Mouse (Mus musculus): ENCODE results near the gene Sparc. TPM values are rescaled to one million over a fixed set of nuclear protein-coding genes. Genes with fewer than 3 reads are reported as not detected.

The Sparc gene
- total RNA-seq (2021): 100 to 1,000 TPM; 522 to 533 TPM
- long read RNA-seq, experiment 1, transcript Sparc-203 (4 exons, 909 nt): minor isoform, 20 of 454 reads
- long read RNA-seq, experiment 1, transcript Sparc-205 (5 exons, 741 nt): minor isoform, 91 of 454 reads
- long read RNA-seq, experiment 1, transcript Sparc-201 (10 exons, 2,300 nt): major isoform, 162 of 454 reads
- long read RNA-seq, experiment 1, transcript Sparc-202 (10 exons, 2,115 nt): minor isoform, 41 of 454 reads
- long read RNA-seq, experiment 1, partial matches to known transcripts: 97 of 454 reads
- long read RNA-seq, experiment 1, other reads (novel, unspliced or antisense): 42 of 454 reads
- long read RNA-seq, experiment 2, transcript Sparc-203 (4 exons, 909 nt): minor isoform, 12 of 603 reads
- long read RNA-seq, experiment 2, transcript Sparc-205 (5 exons, 741 nt): minor isoform, 93 of 603 reads
- long read RNA-seq, experiment 2, transcript Sparc-201 (10 exons, 2,300 nt): major isoform, 217 of 603 reads
- long read RNA-seq, experiment 2, transcript Sparc-202 (10 exons, 2,115 nt): minor isoform, 52 of 603 reads
- long read RNA-seq, experiment 2, partial matches to known transcripts: 136 of 603 reads
- long read RNA-seq, experiment 2, other reads (novel, unspliced or antisense): 91 of 603 reads

GRCm38 (mm10) chr11:55422978-55423377, at the start of gene Sparc:
TSS of gene Sparc (minus strand) at chr11:55423183.
- DNase-seq (ENCODE audit: low spot score in 2 of 2): no peak

- DNase-seq (ENCODE audit: low spot score in 2 of 2): no peak
Observed at GRCm38 (mm10) chr11:55471467-55471866, 48.5 kb upstream of the Sparc start.

GRCm38 (mm10) chr11:55470761-55471160, 47.8 kb upstream of the Sparc start:
- no peak for DNase-seq (ENCODE audit: low spot score in 2 of 2)

GRCm38 (mm10) chr11:55469923-55470691, 47.1 kb upstream of the Sparc start:
- DNase-seq (ENCODE audit: low spot score in 2 of 2): no peak

GRCm38 (mm10) chr11:55469048-55469843, 46.3 kb upstream of the Sparc start, which contains the start of gene G3bp1:
TSS of gene G3bp1 (plus strand) at chr11:55469685.
- peak; percentile 99 to 100 for DNase-seq (ENCODE audit: low spot score in 2 of 2)

GRCm38 (mm10) chr11:55468611-55469047, 45.6 kb upstream of the Sparc start:
- no peak for DNase-seq (ENCODE audit: low spot score in 2 of 2)

- DNase-seq (ENCODE audit: low spot score in 2 of 2): no peak
Observed at GRCm38 (mm10) chr11:55468012-55468411, 45.0 kb upstream of the Sparc start.

- DNase-seq (ENCODE audit: low spot score in 2 of 2): no peak
Observed at GRCm38 (mm10) chr11:55465177-55465576, 42.2 kb upstream of the Sparc start.

GRCm38 (mm10) chr11:55464707-55465106, 41.7 kb upstream of the Sparc start:
- DNase-seq (ENCODE audit: low spot score in 2 of 2): no peak

GRCm38 (mm10) chr11:55462149-55462548, 39.2 kb upstream of the Sparc start:
- DNase-seq (ENCODE audit: low spot score in 2 of 2): no peak

- DNase-seq (ENCODE audit: low spot score in 2 of 2): peak; percentile 90 to 95
Observed at GRCm38 (mm10) chr11:55461019-55461645, 38.1 kb upstream of the Sparc start, which contains the start of gene Atox1. TSS of gene Atox1 (minus strand) at chr11:55461239.

- DNase-seq (ENCODE audit: low spot score in 2 of 2): peak in 1 of 2 experiments; percentile 28
Observed at GRCm38 (mm10) chr11:55460559-55461018, 37.6 kb upstream of the Sparc start.

GRCm38 (mm10) chr11:55459850-55460558, 37.0 kb upstream of the Sparc start:
- no peak for DNase-seq (ENCODE audit: low spot score in 2 of 2)

GRCm38 (mm10) chr11:55458501-55458900, 35.5 kb upstream of the Sparc start:
- no peak for DNase-seq (ENCODE audit: low spot score in 2 of 2)

GRCm38 (mm10) chr11:55455166-55455565, 32.2 kb upstream of the Sparc start:
- DNase-seq (ENCODE audit: low spot score in 2 of 2): no peak

- no peak for DNase-seq (ENCODE audit: low spot score in 2 of 2)
Observed at GRCm38 (mm10) chr11:55453640-55454039, 30.7 kb upstream of the Sparc start.

GRCm38 (mm10) chr11:55450311-55450710, 27.3 kb upstream of the Sparc start:
- no peak for DNase-seq (ENCODE audit: low spot score in 2 of 2)

- DNase-seq (ENCODE audit: low spot score in 2 of 2): no peak
Observed at GRCm38 (mm10) chr11:55449531-55449930, 26.5 kb upstream of the Sparc start.

- peak; percentile 83 to 91 for DNase-seq (ENCODE audit: low spot score in 2 of 2)
Observed at GRCm38 (mm10) chr11:55446579-55446978, 23.6 kb upstream of the Sparc start.
